Mouse (Mus musculus): ENCODE results near the gene Ppp2r2c.

Gene Ppp2r2c

DNA sequence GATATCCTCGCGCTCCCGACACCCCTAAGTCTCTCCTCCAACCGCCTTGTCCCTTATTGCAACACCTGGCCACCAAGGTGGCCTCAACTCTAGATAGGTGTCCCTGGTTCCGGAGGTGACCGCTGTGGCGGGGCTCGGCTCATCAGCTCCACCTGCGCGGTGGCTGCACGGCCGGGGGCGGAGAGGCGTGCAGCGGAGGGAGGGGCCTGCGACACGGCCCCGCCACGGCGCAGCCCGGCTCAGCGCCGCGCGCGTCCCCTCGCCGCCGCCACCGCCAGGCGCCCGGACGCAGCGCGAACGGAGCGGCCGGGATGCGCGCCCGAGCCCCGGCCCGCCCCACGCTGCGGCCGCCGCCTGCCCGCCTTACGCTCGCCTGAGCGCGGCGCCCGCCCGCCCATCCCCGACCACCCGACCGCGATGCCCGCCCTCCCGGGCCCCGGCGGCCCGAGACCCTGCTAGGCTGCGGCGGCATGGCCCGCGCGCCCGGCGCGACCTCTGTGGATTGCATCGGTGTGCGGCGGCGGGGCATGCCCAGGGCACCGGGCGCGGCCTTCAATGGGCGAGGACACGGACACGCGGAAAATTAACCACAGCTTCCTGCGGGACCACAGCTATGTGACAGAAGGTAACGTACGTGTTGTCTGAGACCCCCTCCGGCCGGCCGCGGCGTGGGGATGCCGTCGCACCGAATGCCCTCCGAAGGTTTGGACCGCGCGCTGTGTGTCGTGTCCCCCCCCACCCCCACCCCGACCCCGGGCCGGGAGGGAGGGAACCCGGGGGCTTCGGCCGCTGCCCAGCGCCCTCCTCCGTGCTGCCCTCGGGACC lies at the start of gene Ppp2r2c:
Gene Ppp2r2c, plus strand, starts transcription at position 248 of the 825 bp plus-strand sequence.
- peak; percentile 79 for DNase-seq

DNA sequence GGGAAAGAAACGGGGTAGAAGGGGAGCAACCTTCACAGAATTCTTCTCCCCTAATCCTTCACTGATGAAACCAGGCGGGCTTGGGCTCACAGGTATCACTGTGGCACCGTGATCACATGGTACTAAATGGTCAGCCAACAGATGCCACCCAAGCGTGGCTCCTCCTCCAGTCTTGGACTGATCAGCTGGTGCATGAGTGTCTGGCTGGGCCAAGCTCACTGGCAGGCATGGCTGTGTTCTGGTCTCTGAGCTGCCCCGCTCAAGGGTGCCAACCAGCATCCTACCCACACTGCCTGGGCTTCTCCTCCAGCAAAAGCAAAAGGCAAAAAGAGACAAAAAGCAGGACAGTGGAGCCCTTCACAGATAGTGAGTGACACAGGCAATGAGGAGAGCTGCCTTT lies 48.6 kb upstream of the Ppp2r2c start:
- DNase-seq, result no peak

DNA sequence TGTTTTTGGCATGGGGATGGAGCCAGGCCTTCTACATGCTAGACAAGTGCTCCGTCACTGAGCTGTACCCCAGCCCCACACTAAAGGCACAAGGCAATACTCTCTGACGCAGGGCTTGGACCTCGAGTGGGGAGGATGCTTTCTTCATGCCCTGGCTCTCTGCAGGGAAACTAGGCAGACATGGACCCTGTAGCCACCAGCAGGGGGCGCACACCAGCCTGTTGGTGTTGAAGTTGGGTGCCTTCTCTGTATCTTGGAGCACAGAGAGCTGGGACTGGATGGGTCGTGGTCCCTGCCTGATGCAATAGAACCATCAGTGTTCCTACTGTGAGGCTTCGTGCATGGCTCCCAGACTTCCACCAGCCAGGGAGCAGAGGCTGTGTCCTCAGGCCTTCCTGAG lies 48.2 kb upstream of the Ppp2r2c start:
- peak; percentile 57 for DNase-seq

DNA sequence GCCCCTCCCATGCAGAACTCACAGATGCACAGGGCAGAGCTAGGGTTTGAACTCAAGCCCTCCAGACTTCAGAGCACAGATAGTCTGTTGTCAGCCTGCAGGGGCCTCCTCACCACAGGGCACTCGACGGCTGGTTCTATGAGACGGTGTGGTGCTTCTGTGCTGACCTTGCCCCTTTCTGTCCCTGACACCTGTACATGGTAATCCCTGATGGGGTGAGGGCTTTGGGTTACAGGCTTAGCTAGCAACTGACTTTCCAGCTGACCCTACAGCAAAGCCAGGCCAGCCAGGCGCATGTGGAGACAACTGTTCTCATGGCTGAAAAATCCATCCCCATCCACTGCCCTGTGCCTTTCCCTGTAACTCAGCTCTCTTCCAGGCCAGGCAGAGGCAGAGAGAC lies 45.4 kb upstream of the Ppp2r2c start:
- no peak for DNase-seq

DNA sequence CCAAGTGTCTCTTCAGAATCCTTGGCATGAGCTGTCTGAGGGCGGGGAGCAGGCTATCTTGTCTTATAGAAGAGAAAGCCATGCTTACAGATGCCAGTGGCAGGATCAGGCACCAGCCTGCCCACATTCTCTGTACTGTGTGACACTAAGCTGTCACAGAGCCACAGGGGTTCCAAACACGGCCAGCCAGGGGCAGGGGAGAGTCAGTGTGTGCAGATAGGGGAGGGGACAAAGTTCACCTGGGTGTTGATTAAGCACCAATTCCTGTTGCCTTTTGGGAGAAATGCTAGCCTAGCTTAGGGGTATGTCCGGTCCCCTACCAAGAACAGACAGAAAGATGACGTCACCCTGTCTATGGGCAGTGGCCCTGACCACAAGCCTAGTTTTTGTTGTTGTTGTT lies 39.2 kb upstream of the Ppp2r2c start:
- DNase-seq, result no peak

- DNase-seq, result peak; percentile 80
Observed at GRCm38 (mm10) chr5:36829913-36830879, 38.1 kb upstream of the Ppp2r2c start, which contains the start of gene Man2b2. Gene Man2b2, minus strand, starts transcription at chr5:36830653.

DNA sequence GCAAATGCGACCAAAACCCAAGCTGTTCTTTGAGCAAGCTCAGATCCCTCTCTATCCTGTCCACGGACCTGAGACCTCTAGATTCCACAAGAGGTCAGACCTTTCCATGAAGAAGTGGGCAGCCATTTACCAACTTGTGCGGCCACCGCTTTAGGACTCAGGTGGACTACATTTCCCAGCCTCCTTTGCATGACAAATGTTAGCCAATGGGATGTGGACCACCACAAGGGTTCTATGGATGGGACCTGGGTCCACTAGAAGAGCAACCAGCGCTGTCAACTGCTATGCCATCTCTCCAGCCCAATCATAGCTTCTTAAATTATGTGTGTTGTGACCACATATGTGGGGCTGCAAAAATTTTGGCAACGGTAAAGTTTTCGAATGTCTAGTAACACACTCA lies 37.0 kb upstream of the Ppp2r2c start:
- DNase-seq, result peak; percentile 60

- DNase-seq, result peak; percentile 84
Observed at GRCm38 (mm10) chr5:36835933-36836332, 32.4 kb upstream of the Ppp2r2c start.

DNA sequence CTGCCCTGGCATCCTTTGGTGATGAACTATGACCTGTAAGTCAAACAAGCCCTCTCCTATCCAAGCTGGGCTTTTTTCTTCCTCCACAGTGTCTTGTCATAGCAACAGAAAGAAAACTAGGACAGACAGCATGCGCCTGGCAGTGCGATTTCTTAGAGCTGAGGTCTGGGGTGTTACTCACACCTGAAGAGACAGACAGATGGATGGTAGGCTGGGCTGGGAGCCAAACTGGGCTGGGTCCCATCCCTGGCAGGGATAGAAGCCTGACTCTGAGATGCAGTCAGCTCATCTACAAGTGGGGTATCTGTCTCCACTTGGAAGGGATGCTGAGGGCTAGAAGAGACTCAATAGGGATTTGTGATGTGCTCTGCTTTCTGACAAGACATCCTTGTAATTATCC lies 29.3 kb upstream of the Ppp2r2c start:
- peak; percentile 84 for DNase-seq

- DNase-seq, result no peak
Observed at GRCm38 (mm10) chr5:36839602-36840001, 28.7 kb upstream of the Ppp2r2c start.

DNA sequence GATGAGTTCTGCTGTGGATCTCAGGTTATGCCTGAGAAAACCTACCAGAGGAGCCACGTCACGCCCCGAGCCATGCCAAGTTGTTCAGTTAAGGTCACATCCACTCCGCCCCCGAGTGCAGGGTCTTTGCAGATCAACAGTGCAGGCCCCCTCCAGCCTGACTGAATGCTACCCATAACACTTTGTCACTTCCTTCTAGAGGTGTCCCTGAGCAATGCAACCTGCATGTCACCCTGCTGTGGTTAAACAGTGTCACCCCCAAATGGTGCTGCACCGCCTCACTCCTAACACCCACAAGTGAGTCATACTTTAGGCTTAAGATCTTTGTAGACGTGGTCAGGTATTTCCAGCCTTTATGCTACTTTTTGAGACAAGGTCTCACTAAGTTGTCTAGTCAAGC lies 28.2 kb upstream of the Ppp2r2c start:
- DNase-seq, result no peak

DNA sequence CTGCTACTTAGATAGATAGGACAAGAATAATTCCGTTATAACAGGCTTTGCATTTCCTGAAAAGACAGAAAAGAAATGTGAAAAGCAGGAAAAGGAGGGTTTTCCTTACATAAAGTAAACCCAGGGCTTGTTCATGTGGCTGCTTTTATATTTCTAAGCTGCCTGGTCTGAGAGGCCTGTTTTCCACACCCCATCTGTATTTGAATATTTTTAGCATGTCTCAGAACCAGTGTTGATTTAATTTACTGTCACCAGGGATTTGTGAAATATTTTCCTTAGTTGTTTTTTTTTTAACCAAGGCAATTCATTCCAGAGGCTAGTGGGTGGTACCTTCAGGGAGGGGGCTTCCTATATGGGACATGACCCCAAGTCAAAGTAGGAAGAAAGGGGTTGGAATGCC lies 26.6 kb upstream of the Ppp2r2c start:
- no peak for DNase-seq

- DNase-seq, result peak; percentile 67
Observed at GRCm38 (mm10) chr5:36844490-36844889, 23.8 kb upstream of the Ppp2r2c start.

- DNase-seq, result no peak
Observed at GRCm38 (mm10) chr5:36851572-36851971, 16.7 kb upstream of the Ppp2r2c start.

DNA sequence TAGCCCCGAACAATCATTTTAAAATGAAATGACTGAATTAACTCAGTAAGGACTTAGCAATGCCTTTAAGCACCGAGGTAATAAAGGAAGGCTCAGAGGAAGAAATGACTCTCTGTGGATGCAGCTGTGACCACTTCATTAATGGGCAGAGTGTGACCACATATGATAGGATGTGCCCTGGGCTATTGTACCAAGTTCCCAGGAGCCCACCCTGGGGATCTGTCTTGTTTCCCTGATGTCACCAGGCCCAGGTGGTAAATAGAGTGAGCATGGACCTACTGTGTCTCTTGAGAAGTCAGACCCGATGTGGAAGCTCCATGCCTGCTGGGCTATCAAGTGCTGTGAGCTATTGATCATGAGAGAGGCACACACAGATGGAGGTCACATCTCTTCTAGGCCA lies 13.1 kb upstream of the Ppp2r2c start:
- no peak for DNase-seq

- peak; percentile 48 for DNase-seq
Observed at GRCm38 (mm10) chr5:36856529-36856928, 11.8 kb upstream of the Ppp2r2c start.

- no peak for DNase-seq
Observed at GRCm38 (mm10) chr5:36857546-36857945, 10.8 kb upstream of the Ppp2r2c start.

DNA sequence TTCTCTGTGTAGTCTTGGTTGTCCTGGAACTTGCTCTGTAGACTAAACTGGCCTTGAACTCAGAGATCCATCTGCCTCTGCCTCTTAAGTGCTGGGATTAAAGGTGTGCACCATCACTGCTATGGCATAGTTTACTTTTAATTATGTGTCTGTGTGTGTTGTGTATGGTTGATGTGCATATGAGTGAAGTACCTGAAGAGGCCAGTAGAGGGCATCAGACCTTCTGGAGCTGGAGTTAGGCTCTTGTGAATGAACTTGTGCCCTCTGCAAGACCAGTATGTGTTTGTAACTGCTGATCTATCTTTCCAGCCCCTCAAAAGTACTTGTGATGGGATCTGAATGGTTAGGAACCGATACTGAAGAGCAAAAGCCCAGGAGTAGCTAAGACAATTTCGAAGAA lies 7.2 kb upstream of the Ppp2r2c start:
- no peak for DNase-seq

DNA sequence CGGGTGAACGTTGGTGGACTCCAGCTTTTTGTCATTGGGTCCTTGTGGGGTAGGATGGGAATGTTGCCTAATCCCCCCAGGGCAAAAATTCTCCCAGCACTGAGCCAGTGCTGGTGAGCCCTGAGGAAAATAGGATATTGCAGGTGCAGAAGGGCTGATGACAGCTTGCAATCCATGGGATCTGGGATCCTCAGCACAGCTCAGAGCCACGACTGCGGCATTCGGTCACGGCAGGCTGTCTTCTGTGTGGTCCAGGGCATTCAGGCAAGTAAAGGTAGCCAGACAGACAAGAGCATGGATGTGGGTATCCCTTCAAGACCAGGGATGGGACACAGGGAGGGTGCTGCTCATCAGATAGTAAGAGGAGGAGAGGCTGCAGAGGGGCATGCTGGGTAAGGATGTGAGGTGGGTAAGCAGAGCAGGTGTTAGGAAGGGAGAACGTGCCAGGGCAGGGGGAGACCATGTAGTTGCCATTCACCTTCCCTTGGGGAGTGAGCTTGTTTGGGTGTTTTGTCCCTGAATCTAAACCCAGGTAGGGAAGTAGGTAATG lies 1.5 kb upstream of the Ppp2r2c start:
- no peak for DNase-seq

GRCm38 (mm10) chr5:36867561-36867960 lies 752 bp upstream of the Ppp2r2c start:
- no peak for DNase-seq

DNA sequence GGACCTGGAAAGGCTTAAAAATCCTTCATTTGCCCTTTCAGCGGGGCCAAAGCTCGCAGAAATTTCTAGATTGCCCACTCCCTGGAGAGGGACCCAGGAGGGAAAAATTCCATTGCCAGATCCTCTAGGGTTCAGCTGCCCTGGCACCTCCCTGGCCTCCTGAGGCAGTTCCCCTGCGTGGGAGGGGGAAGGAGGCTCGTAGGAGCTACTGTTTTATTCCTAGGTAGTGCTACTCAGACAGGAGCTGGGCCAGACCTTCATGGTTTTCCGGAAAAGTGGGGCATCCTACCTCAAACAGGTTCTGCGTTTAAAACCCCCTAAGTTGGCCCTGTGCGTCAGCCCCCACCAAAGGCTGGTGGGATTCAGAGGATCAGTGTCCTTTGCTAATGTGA lies 869 bp downstream of the Ppp2r2c start:
- no peak for DNase-seq

DNA sequence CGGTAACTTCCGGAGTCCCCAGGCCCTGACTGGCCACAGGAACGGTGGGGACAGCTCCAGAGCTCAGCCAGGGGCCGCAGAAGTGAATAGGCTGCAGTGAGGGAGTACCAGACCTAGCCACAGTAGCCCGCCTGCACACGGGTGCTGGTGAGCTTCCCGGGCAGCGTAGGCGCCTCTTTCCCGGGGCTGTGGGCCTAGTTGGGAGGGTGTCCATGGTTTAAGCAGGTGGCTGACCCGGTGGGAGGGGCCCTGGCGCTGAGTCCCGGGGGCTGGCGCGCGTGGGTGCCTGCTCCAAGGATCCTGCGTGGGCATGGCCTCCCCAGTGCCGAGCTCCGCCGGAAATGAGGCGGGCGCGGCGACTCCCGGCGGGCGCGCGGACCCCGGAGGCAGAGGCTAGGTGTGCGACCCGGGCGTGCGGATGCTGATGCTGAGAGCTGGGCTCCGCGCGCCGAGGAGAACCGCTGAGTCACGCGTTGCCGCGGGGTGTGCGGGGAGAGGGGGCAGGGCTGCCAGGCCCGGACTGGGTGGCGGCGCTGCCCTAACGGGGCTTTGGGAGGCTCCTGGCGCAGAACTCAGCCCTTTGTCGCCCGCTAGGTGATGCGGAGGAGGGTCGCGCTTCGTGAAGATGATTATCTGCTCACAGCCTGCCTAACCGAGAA lies 1.4 kb downstream of the Ppp2r2c start:
- peak; percentile 84 for DNase-seq

DNA sequence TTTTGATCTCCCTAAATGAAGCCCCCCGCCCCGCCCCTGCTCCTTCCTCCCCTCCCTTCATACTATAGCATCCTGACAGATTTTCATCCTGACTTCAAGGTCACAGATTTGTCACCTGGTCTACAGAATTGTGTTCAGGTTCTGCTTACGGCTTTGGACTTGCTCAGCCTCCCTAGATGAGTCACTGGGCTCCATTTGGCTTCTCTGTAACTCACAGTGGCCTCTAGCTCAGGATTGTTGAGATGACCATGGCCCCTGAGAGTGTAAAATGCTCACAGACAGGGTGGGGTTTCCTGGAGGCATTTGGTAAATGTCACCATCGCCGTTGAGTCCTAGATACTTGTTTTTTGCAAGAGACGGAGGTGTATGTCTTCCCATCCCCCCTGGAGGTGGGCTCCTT lies 2.6 kb downstream of the Ppp2r2c start:
- DNase-seq, result no peak
